Mouse (Mus musculus) intestine, embryonic 14.5 days (tissue): ENCODE measurements around the gene Ccn2. TPM values are rescaled to one million over a fixed set of nuclear protein-coding genes. Genes with fewer than 3 reads are reported as not detected.

Experiments
- ATAC-seq: fragments of 200-750 bp; cut with Nextera tagmentation; replicated peaks from 2 replicates; pipeline ENCODE4 v1.8.0; 2017; ENCODE audit warnings: low read depth, moderate number of reproducible peaks, moderate TSS enrichment, moderate library complexity; ENCODE audit not compliant: low FRiP score, low TSS enrichment
- DNase-seq: peaks from one replicate; pipeline ENCODE4 v3.0.0-alpha.2; 2018; ENCODE audit warnings: low spot score
- H3K27ac ChIP-seq: fragments of 300-500 bp; sonication (generic); 2 replicates; pipeline ENCODE4 v1.5.1; 2014; ENCODE audit warnings: low read depth, mild to moderate bottlenecking, control low read depth
- H3K27me3 ChIP-seq: fragments of 300-500 bp; sonication (generic); replicated peaks from 2 replicates; pipeline ENCODE4 v1.6.1; 2014; ENCODE audit warnings: low read length, control low read depth; ENCODE audit not compliant: control insufficient read depth, insufficient read depth
- H3K36me3 ChIP-seq: fragments of 300-500 bp; sonication (generic); 2 replicates; pipeline ENCODE4 v1.6.1; 2014; ENCODE audit warnings: low read length, control low read depth; ENCODE audit not compliant: control insufficient read depth, insufficient read depth
- H3K4me1 ChIP-seq: fragments of 300-500 bp; sonication (generic); replicated peaks from 2 replicates; pipeline ENCODE4 v1.6.1; 2014; ENCODE audit warnings: low read length, control low read depth, mixed read lengths; ENCODE audit not compliant: control insufficient read depth, insufficient read depth
- H3K4me2 ChIP-seq: fragments of 300-500 bp; sonication (generic); 2 replicates; pipeline ENCODE4 v1.6.1; 2014; ENCODE audit warnings: low read length
- H3K4me3 ChIP-seq: fragments of 300-500 bp; sonication (generic); 2 replicates; pipeline ENCODE4 v1.5.1; 2014; ENCODE audit warnings: low read depth, low read length, control low read depth, mixed read lengths
- H3K9ac ChIP-seq: fragments of 300-500 bp; sonication (generic); 2 replicates; pipeline ENCODE4 v1.6.1; 2014; ENCODE audit warnings: mild to moderate bottlenecking, low read length
- H3K9me3 ChIP-seq: fragments of 300-500 bp; sonication (generic); 2 replicates; pipeline ENCODE4 v1.6.1; 2016; ENCODE audit warnings: low read length, control low read depth; ENCODE audit not compliant: control insufficient read depth
- WGBS: fragments of 180-500 bp; shearing (Covaris S2); extraction: QIAGEN DNeasy Blood & Tissue Kit; methylation state at CpG from one replicate; pipeline ENCODE4 v1.1.7; 2014; 5-methylcytosine and 5-hydroxymethylcytosine counted together
- polyA plus RNA-seq: library from polyadenylated mRNA; unstranded; fragments of >200 nt; fragmentation: Nextera tagmentation; extraction: Ambion mirVana; gene quantifications from 2 replicates; pipeline ENCODE4 v1.2.1, GENCODE M21; 2014

Ccn2 gene
- polyA plus RNA-seq = 11.5 and 14.7 TPM in 2 replicates

- Histone ChIP-seq H3K27me3 (no peaks in the 10 kb centered on the region), H3K4me3 (peak within 1 kb of the TSS; percentile 69), H3K9ac (peak within 1 kb of the TSS; percentile 73), H3K9me3 (no peaks in the 10 kb centered on the region), H3K27ac (peak within 1 kb of the TSS; percentile 91), H3K36me3 (no peaks in the 10 kb centered on the region), H3K4me1 (peaks cover 31% of the 10 kb centered on the region), H3K4me2 (peak within 1 kb of the TSS; percentile 61)
- WGBS = under 1% methylated on average over 53 of the region's 53 CpGs
- ATAC-seq = peak; percentile 86
- DNase-seq = peak; percentile 88
Observed at GRCm38 (mm10) chr10:24595250-24596002, at the start of gene Ccn2. Gene Ccn2, plus strand, starts transcription at chr10:24595442.

GRCm38 (mm10) chr10:24552870-24553269 lies 42.4 kb upstream of the Ccn2 start:
- H3K27me3 ChIP-seq = no peaks in the 10 kb centered on the region
- H3K4me2 ChIP-seq = no peak overlapping the region
- DNase-seq = no peak
- no peaks in the 10 kb centered on the region for H3K4me1 ChIP-seq
- ATAC-seq = no peak
- WGBS = 88% methylated on average over 1 of the region's 1 CpGs
- H3K27ac ChIP-seq = no peak overlapping the region
- no peak overlapping the region for H3K9ac ChIP-seq
- no peak overlapping the region for H3K4me3 ChIP-seq
- H3K36me3 ChIP-seq = no peaks in the 10 kb centered on the region
- no peaks in the 10 kb centered on the region for H3K9me3 ChIP-seq

DNA sequence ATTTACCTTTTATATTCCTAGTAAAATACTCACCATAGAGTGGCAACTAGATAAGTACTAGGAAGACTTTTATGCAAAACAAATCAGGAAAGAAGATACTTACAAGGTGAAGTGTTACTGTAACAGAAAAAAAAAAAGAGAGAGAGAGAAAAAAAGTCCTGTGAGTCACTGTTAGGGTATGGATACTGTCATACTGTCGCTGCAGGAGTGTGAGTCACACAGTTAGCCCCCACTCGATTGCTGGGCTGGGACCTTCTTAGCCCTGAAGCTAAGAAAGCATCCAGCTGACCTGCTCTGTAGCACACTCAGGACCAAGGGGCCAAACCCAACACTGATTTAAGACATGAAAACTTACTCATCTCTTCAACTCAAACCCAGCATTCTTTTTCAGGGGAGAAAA lies 41.2 kb upstream of the Ccn2 start:
- 34% methylated on average over 2 of the region's 2 CpGs for WGBS

DNA sequence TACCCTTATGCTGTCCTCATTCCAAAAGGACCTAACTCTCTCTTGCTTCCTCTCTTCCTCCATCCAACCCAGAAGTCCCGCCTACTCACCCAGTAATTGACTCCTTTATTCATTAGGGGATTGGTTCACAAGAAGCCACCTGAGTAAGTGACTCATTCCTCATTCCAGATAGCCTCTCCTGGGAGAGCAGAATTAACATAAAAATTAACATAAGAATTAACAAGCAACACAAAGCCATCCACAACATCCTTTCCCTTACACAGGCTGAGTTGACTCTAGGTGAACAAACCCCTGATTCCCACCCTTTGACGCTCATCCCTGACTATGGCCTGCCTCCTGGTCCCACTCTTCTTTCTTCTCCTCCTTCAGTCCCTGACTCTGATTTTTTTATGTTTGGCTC lies 36.9 kb upstream of the Ccn2 start:
- DNase-seq (no peak), ATAC-seq (no peak)
- H3K9ac ChIP-seq = no peak overlapping the region
- no peak overlapping the region for H3K27ac ChIP-seq
- no peak overlapping the region for H3K4me2 ChIP-seq
- 96% methylated on average over 2 of the region's 2 CpGs for whole genome bisulfite sequencing
- no peak overlapping the region for H3K4me3 ChIP-seq
- no peaks in the 10 kb centered on the region for H3K4me1 ChIP-seq
- H3K27me3 ChIP-seq = no peaks in the 10 kb centered on the region
- no peaks in the 10 kb centered on the region for H3K36me3 ChIP-seq
- H3K9me3 ChIP-seq = no peaks in the 10 kb centered on the region

More for the DNA sequence above, 41.2 kb upstream of the Ccn2 start:
- Histone ChIP-seq H3K27ac (no peak overlapping the region), H3K27me3 (no peaks in the 10 kb centered on the region), H3K9me3 (no peaks in the 10 kb centered on the region), H3K36me3 (no peaks in the 10 kb centered on the region), H3K4me1 (no peaks in the 10 kb centered on the region), H3K4me3 (no peak overlapping the region), H3K4me2 (no peak overlapping the region), H3K9ac (no peak overlapping the region)
- DNase-seq (no peak), ATAC-seq (no peak)

DNA sequence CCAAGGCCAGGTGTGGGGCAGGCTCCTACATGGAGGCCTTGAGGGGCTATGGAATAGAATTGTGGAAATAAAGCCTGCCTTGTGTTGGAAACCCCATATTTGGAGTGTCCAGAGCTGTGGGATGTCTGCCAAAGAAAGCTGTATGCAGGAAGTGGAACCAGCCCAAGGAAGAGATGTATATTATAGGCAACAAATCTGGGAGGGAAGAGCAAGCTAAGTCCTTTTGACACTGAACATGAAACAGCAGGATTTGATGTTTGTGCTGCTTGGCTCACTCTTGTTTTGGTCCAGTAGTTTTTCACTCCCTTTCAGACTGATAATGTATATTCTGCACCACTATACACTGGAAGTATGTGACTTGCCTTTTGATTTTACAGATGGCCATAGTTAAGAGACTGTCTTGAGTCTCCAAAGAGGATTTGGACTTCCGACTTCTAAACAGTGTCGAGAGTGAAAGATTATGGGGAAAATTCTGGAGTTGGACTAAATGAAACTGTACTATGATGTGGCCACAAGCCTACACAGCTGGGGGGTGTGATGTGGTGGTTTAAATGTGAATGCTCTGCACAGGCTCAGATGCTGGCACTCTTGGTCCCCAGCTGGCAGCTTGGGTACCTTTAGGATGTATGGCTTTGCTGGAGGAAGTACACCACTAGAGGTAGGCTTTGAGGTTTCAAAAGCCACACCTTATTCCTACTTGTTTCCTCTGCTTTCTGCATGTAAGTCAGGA lies 25.4 kb upstream of the Ccn2 start:
- Histone ChIP-seq H3K36me3 (no peaks in the 10 kb centered on the region), H3K4me3 (no peak overlapping the region)

DNA sequence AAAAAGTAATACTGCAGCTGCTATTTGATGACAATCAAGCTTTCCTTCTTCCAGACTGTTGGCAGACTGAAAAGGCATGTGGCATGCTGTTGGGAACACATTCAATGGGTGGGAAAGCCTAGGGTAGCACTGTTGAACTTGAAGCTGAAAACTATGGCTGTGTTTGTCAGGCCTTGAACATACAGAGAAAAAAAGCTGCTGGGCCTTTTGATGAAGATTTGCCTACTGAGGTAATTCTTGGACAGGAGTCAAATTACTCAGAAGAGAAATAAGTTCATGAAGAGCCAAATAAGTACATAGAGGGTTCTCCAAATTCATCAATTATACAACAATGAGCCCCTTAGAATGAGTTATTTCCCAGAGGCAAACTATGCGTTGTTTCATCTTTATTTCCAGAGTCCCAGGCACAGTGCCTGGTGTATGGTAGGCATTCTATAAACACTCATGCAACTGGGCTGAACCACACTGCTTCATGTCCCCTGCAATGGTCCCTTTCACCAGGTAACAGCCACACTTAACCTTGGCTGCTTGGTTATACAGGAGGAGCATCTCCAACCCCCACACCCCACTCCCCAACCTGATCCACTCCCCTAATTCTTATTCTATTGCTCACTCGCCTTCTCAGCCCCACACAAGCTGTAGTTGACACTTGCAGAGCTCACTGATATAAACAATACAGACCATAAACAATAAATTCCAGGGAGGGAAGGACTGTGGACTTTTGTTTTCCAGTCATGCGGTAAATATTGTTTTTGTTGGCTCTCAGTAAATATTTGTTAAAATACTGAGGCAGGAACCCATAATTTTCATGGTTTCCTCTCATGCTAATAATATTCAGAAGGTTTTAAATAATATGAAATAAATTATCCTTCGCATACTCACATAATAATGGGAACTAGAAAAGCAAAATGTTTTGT lies 22.9 kb upstream of the Ccn2 start:
- Histone ChIP-seq H3K27me3 (no peaks in the 10 kb centered on the region), H3K4me3 (no peak overlapping the region), H3K36me3 (no peaks in the 10 kb centered on the region), H3K4me1 (peaks cover 26% of the 10 kb centered on the region), H3K4me2 (no peak overlapping the region), H3K27ac (no peak overlapping the region), H3K9me3 (no peaks in the 10 kb centered on the region), H3K9ac (no peak overlapping the region)
- DNase-seq (no peak), ATAC-seq (no peak)
- WGBS = 59% methylated on average over 4 of the region's 4 CpGs

More for the DNA sequence above, 25.4 kb upstream of the Ccn2 start:
- ATAC-seq (peak; percentile 74), DNase-seq (peak; percentile 66)
- Histone ChIP-seq H3K27me3 (no peaks in the 10 kb centered on the region), H3K4me2 (no peak overlapping the region), H3K9me3 (no peaks in the 10 kb centered on the region), H3K4me1 (peaks cover 26% of the 10 kb centered on the region), H3K9ac (no peak overlapping the region), H3K27ac (peak overlapping the region; percentile 87)
- WGBS = 40% methylated on average over 2 of the region's 2 CpGs

- Histone ChIP-seq H3K4me3 (no peak overlapping the region), H3K9ac (no peak overlapping the region), H3K4me2 (no peak overlapping the region), H3K4me1 (peaks cover 26% of the 10 kb centered on the region), H3K36me3 (no peaks in the 10 kb centered on the region), H3K27ac (peak overlapping the region; percentile 52; the same call in 1 of the 2 replicates), H3K27me3 (no peaks in the 10 kb centered on the region), H3K9me3 (no peaks in the 10 kb centered on the region)
- ATAC-seq (no peak; the same call in 1 of the 2 replicates), DNase-seq (no peak)
- 27% methylated on average over 3 of the region's 3 CpGs for WGBS
Observed at GRCm38 (mm10) chr10:24573484-24573883, 21.8 kb upstream of the Ccn2 start.

GRCm38 (mm10) chr10:24581076-24581475 lies 14.2 kb upstream of the Ccn2 start:
- Histone ChIP-seq H3K4me3 (no peak overlapping the region), H3K27me3 (no peaks in the 10 kb centered on the region), H3K4me2 (no peak overlapping the region), H3K9me3 (no peaks in the 10 kb centered on the region), H3K9ac (no peak overlapping the region), H3K36me3 (no peaks in the 10 kb centered on the region), H3K27ac (no peak overlapping the region), H3K4me1 (no peaks in the 10 kb centered on the region)
- DNase-seq (no peak), ATAC-seq (no peak)
- 64% methylated on average over 3 of the region's 3 CpGs for WGBS
